Mouse (Mus musculus): ENCODE measurements around the gene Zcchc10.

DNA sequence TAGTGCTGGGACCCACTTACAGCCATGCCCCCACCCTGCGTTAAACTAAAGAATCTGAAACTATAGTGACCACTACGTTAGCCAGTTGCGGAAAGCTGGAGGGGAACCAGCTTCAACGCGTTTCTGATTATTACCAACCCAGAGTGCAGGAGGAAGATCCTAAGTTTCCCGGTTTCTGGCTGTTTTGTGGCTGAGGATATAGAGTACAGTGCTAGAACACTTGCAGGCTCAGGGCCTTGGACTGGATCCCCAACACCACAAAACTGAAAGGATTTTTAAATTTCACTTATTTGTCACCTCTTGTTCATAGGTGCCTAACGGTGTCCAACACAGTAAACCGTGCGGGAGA is 23.3 kb upstream of the Zcchc10 start:
- TF ChIP-seq CTCF (IDR thresholded peaks at IDR 0.05; ENCODE audit: extremely low read depth, insufficient read depth, insufficient read length, insufficient replicate concordance), result no peak
- no peak for TF ChIP-seq POLR2A (IDR thresholded peaks at IDR 0.05; ENCODE audit: low read depth, low read length)
